7 mouse cellular contexts compared by ENCODE assay signal in the genomic region with DNA sequence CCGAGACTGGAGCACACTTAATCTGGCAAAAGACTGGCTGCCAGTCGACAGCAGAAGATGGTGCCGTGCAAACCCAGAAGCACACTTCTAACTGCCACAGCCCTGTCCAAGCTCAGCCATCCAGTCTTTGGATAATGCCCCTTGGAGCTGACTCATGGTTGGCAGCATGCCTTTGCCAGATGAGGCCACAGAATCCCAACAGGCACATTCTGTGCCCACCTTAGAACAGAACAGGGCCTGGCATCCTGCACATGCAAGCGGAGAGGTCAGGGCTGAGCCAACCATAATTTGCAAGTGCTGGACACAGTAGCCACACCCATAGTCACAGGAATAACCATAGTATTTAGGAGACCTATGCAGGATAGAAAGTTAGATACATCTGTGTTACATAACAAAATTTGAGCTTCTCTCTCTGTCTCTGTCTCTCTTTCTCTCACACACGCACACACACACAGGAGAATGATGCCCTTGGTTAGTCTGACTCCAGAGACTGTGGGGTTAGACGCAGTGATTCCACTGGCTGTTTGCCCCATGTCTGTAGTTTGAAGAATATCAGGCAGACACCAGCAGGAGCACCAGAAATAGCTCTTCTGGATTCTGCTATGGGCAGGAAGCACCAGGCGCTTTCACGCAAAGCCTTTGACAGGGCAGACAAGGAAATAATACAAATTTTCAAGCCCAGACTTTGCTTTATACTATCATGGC. TPM values are rescaled to one million over a fixed set of nuclear protein-coding genes. Genes with fewer than 3 reads are reported as not detected.
DNase-seq lines count a peak whose midpoint lies in the region; ATAC-seq and TF ChIP-seq lines count a peak whose summit lies in the region.

No protein-coding gene starts in this region.

- H3K27ac ChIP-seq in left cerebral cortex, adult 2 months = peak overlapping the region; percentile 83
- no peak overlapping the region for H3K27ac ChIP-seq in forebrain, embryonic 12.5 days

- no peak overlapping the region for H3K4me3 ChIP-seq in left cerebral cortex, adult 2 months
- no peak overlapping the region for H3K4me3 ChIP-seq in forebrain, embryonic 12.5 days (replicated peaks)

- H3K4me2 ChIP-seq in forebrain, embryonic 12.5 days = no peak overlapping the region

- DNase-seq in left cerebral cortex, adult 2 months (ENCODE audit: extremely low spot score in 1 of 2, low spot score in 2 of 2) = peak in 1 of 2 experiments; percentile 26
- DNase-seq in left cerebral cortex, adult 8-10 months (ENCODE audit: low spot score in 2 of 2) = no peak
- DNase-seq in adrenal gland, adult 2 months = peak; percentile 80
- DNase-seq in gastrocnemius, postnatal 14 days = peak; percentile 56
- DNase-seq in left cerebral cortex, postnatal 36 days (ENCODE audit: low spot score in 2 of 2) = peak; percentile 11 to 30

- no peak for TF ChIP-seq CTCF in left cerebral cortex, adult 2 months (IDR thresholded peaks at IDR 0.05)

- no peaks in the 10 kb centered on the region for H3K9me3 ChIP-seq in forebrain, embryonic 12.5 days

- 90% methylated on average over 8 of the region's 8 CpGs for WGBS in forebrain, embryonic 12.5 days

- H3K27me3 ChIP-seq in forebrain, embryonic 12.5 days = no peaks in the 10 kb centered on the region

- ATAC-seq in forebrain, embryonic 12.5 days (ENCODE audit: low FRiP score) = no peak
- no peak for ATAC-seq in megakaryocyte-erythroid progenitor cell, adult 5-6 weeks (replicated peaks; ENCODE audit: low FRiP score, low TSS enrichment, poor library complexity, severe bottlenecking)

- no peak overlapping the region for H3K9ac ChIP-seq in forebrain, embryonic 12.5 days

- H3K36me3 ChIP-seq in forebrain, embryonic 12.5 days (replicated peaks) = no peaks in the 10 kb centered on the region

- H3K4me1 ChIP-seq in forebrain, embryonic 12.5 days = no peaks in the 10 kb centered on the region

- intact Hi-C loops in left cerebral cortex, adult 2 months (cut with DNase I) = no loop called here
- intact Hi-C loops in gastrocnemius, postnatal 14 days (cut with DNase I; ENCODE audit: low total_unique reads) = no loop called here
- intact Hi-C loops in left cerebral cortex, postnatal 36 days (cut with DNase I) = no loop called here

RNA-seq across cellular contexts. Expression of a gene that starts 17.2 kb away (rescaled TPM):
- total RNA-seq in left cerebral cortex, adult 2 months (2021) = 1 to 10 TPM; 6.5 to 7.7 TPM
- 10 to 100 TPM in 3 of 4 experiments, 1 to 10 TPM in 1; 7.6 to 10.2 (median 10.1) TPM for total RNA-seq in left cerebral cortex, adult 8-10 months (2022)
- 10 to 100 TPM; 69.6 to 78.0 TPM for total RNA-seq in adrenal gland, adult 2 months (2021)
- 16.7 TPM in 2 replicates for polyA plus RNA-seq in adrenal gland, adult 2 months (2012; rRNA removed)
- 10 to 100 TPM; 20.4 to 23.1 TPM for total RNA-seq in gastrocnemius, postnatal 14 days (2021)
- 1 to 10 TPM; 4.6 to 6.3 TPM for total RNA-seq in left cerebral cortex, postnatal 36 days (2021)
- polyA plus RNA-seq in forebrain, embryonic 12.5 days (2016; fragmentation: Nextera tagmentation; extraction: Ambion mirVana) = 4.1 and 6.1 TPM in 2 replicates
- 8.7 and 10.9 TPM in 2 replicates for total RNA-seq in megakaryocyte-erythroid progenitor cell, adult 5-6 weeks (2014; fragmentation: Nextera tagmentation)
- total RNA-seq in megakaryocyte-erythroid progenitor cell, adult 5-6 weeks (2017) = 15.2 and 19.4 TPM in 2 replicates

RNA-seq across cellular contexts. Expression of a gene that starts 43.0 kb away (rescaled TPM):
- 10 to 100 TPM; 34.4 to 36.2 TPM for total RNA-seq in left cerebral cortex, adult 2 months (2021)
- 10 to 100 TPM; 30.3 to 34.8 (median 31.3) TPM for total RNA-seq in left cerebral cortex, adult 8-10 months (2022)
- 10 to 100 TPM; 16.6 to 16.9 TPM for total RNA-seq in adrenal gland, adult 2 months (2021)
- polyA plus RNA-seq in adrenal gland, adult 2 months (2012; rRNA removed) = 19.3 and 20.8 TPM in 2 replicates
- total RNA-seq in gastrocnemius, postnatal 14 days (2021) = 1 to 10 TPM; 3.4 to 3.8 TPM
- 10 to 100 TPM; 31.5 to 34.8 TPM for total RNA-seq in left cerebral cortex, postnatal 36 days (2021)
- polyA plus RNA-seq in forebrain, embryonic 12.5 days (2016; fragmentation: Nextera tagmentation; extraction: Ambion mirVana) = 52.2 and 52.9 TPM in 2 replicates
- total RNA-seq in megakaryocyte-erythroid progenitor cell, adult 5-6 weeks (2014; fragmentation: Nextera tagmentation) = 18.7 and 28.4 TPM in 2 replicates
- 23.4 and 23.7 TPM in 2 replicates for total RNA-seq in megakaryocyte-erythroid progenitor cell, adult 5-6 weeks (2017)

Comparison
In these comparisons a context has a peak if more than half of its experiments do, and no peak if none do; other contexts are left out.
1. DNase-seq: peak in adrenal gland, adult 2 months (single experiment), gastrocnemius, postnatal 14 days (single experiment) and left cerebral cortex, postnatal 36 days (2 of 2); none in left cerebral cortex, adult 8-10 months (0 of 2).